Mouse (Mus musculus) E14TG2a.4 (cell line): ENCODE measurements around the gene Afmid.

ENCODE experiments used
- CTCF ChIP-seq: conservative IDR thresholded peaks from 2 replicates; pipeline ENCODE4 v1.5.1; 2014; ENCODE audit warnings: low read length
- NANOG ChIP-seq: IDR thresholded peaks from 2 replicates; pipeline ENCODE4 v1.6.1; 2014; ENCODE audit warnings: borderline replicate concordance, low read length, mixed read lengths
- POU5F1 ChIP-seq: IDR thresholded peaks from 2 replicates; pipeline ENCODE4 v1.6.1; 2014; ENCODE audit warnings: low read length, borderline replicate concordance

GRCm38 (mm10) chr11:117822728-117823241 is 2.9 kb upstream of the Afmid start:
- no peak for TF ChIP-seq CTCF
- no peak for TF ChIP-seq POU5F1
- no peak for TF ChIP-seq NANOG
